Mouse (Mus musculus): Measurements from ENCODE around the gene Kcnq4. TPM values are rescaled to one million over a fixed set of nuclear protein-coding genes. Genes with fewer than 3 reads are reported as not detected.

The Kcnq4 gene
- total RNA-seq, 1 experiment = 0.45 TPM

DNA sequence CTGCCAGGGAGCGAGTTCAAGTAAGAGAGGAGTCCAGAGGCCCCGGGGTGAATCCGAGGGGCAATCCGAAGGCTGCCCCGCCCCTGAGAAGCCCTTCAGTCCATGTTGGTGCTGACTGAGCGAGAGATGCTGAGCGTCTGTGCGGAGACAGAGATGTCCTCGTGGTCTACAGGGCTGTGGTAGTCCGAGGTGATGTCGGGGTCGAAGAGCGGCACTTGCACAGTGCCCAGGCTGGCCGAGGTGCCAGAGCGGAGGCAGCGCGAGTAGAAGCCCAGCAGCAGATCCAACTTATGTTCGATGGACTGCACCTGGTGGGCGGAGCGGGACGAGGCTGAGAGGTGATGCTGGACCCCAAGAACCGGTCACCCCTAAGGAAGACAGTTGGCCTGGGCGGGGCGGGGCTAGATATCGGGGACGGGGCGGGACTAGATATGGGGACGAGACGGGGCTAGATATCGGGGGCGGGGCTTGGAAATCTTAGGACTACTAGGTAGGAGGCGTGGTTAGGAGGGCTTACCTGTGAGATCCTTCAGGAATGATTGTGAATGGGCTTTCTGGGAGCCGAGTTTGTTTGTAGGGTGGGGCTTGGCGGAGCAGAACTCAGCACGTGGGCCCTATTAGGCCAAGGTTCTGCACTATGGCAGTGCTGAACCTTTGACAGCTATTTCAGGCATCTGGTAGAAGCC is 50.5 kb downstream of the Kcnq4 start:
- peak; percentile 25 for DNase-seq (ENCODE audit: low read depth, low spot score)
- Histone ChIP-seq H3K27ac (ENCODE audit: insufficient read depth, low read depth, low read length, poor library complexity, severe bottlenecking) (no peak overlapping the region), H3K9me3 (ENCODE audit: control insufficient read depth, insufficient read depth, low read depth, low read length) (no peaks in the 10 kb centered on the region), H3K4me1 (ENCODE audit: control insufficient read depth in 2 of 2, insufficient read depth in 2 of 2, low read length in 2 of 2, poor library complexity in 1 of 2) (peaks cover 0 to 8% of the 10 kb centered on the region in 2 experiments; a peak in 2 of 4 replicates), H3K4me3 (ENCODE audit: insufficient read depth in 1 of 2, low read depth in 1 of 2, low read length in 2 of 2, poor library complexity in 1 of 2, severe bottlenecking in 1 of 2) (peak overlapping the region; percentile 57 to 66), H3K9ac (ENCODE audit: insufficient read depth, low read depth, low read length, poor library complexity, severe bottlenecking) (peak overlapping the region; percentile 42; the same call in 1 of the 2 replicates), H3K36me3 (ENCODE audit: control insufficient read depth, insufficient read depth, low read length, poor library complexity, severe bottlenecking) (no peaks in the 10 kb centered on the region)
- in situ Hi-C loops (cut with MboI; ENCODE audit: low sequenced_read_pairs in 2 of 2, unreplicated experiment in 2 of 2) = no loop called here
- TF ChIP-seq ZNF384 (IDR thresholded peaks at IDR 0.05; ENCODE audit: low read depth, low read length) (no peak), MAFK (IDR thresholded peaks at IDR 0.05; ENCODE audit: insufficient read depth, low read depth, low read length) (no peak), HCFC1 (IDR thresholded peaks at IDR 0.05; ENCODE audit: borderline replicate concordance, insufficient read depth, low read length) (no peak), CHD2 (IDR thresholded peaks at IDR 0.05; ENCODE audit: low read depth, low read length) (no peak), ZC3H11A (IDR thresholded peaks at IDR 0.05; ENCODE audit: borderline replicate concordance, low read depth, low read length) (no peak)

DNA sequence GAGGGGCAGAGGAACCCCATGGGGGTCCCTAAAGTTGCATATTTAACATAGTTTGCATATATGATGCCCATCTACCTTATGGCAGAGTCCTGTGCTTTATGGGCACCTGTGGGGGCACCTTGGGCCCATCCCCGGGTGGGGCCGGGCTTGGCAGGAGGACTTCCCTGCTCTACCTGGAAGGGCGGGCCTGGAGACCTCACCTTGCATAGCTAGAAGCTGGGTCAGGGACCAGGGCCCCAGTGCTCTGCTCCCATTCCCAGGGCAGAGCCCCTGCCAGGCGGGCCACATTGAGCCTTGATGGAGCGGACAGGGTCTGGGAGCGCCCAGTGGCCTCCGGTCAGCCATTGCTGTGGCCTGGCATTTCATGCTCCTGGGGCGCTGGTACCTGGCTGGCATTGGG is 51.1 kb downstream of the Kcnq4 start:
- Histone ChIP-seq H3K27ac (ENCODE audit: insufficient read depth, low read depth, low read length, poor library complexity, severe bottlenecking) (no peak overlapping the region), H3K4me1 (ENCODE audit: control insufficient read depth in 2 of 2, insufficient read depth in 2 of 2, low read length in 2 of 2, poor library complexity in 1 of 2) (peaks cover 0 to 8% of the 10 kb centered on the region in 2 experiments; a peak in 2 of 4 replicates), H3K9me3 (ENCODE audit: control insufficient read depth, insufficient read depth, low read depth, low read length) (no peaks in the 10 kb centered on the region), H3K9ac (ENCODE audit: insufficient read depth, low read depth, low read length, poor library complexity, severe bottlenecking) (peak overlapping the region; percentile 42; the same call in 1 of the 2 replicates), H3K4me3 (ENCODE audit: insufficient read depth in 1 of 2, low read depth in 1 of 2, low read length in 2 of 2, poor library complexity in 1 of 2, severe bottlenecking in 1 of 2) (peak overlapping the region; percentile 57 to 66), H3K36me3 (ENCODE audit: control insufficient read depth, insufficient read depth, low read length, poor library complexity, severe bottlenecking) (no peaks in the 10 kb centered on the region)
- in situ Hi-C loops (cut with MboI; ENCODE audit: low sequenced_read_pairs in 2 of 2, unreplicated experiment in 2 of 2) = no loop called here
- DNase-seq (ENCODE audit: low read depth, low spot score) = no peak
- TF ChIP-seq ZNF384 (IDR thresholded peaks at IDR 0.05; ENCODE audit: low read depth, low read length) (no peak), ZC3H11A (IDR thresholded peaks at IDR 0.05; ENCODE audit: borderline replicate concordance, low read depth, low read length) (no peak), CHD2 (IDR thresholded peaks at IDR 0.05; ENCODE audit: low read depth, low read length) (no peak), MAFK (IDR thresholded peaks at IDR 0.05; ENCODE audit: insufficient read depth, low read depth, low read length) (no peak), HCFC1 (IDR thresholded peaks at IDR 0.05; ENCODE audit: borderline replicate concordance, insufficient read depth, low read length) (no peak)

DNA sequence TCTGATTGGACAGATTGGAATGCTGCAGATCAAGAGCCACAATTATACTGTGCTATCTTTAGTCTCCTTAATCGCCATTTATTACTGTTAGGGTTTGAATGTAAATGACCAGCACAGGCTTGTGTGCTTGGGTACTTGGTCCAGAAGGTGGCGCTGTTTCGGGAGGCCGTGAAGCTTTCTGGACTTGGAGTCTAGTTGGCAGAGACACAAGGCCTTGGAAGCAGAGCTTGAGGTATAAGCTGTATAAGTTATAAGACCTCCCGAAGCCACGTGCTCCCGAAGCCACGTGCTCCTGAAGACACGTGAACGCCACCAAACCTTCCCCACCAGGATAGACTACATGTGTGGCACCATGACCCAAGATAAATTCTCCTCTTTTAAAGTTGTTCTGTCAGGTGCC is 55.7 kb downstream of the Kcnq4 start:
- in situ Hi-C loops (cut with MboI; ENCODE audit: low sequenced_read_pairs in 2 of 2, unreplicated experiment in 2 of 2) = no loop called here
- peak; percentile 66 for DNase-seq (ENCODE audit: low read depth, low spot score)
- TF ChIP-seq CHD2 (IDR thresholded peaks at IDR 0.05; ENCODE audit: low read depth, low read length) = no peak
- 0 out of 2 replicates have a peak, but pooled peaks have one; percentile 36 for TF ChIP-seq ZC3H11A (IDR thresholded peaks at IDR 0.05; ENCODE audit: borderline replicate concordance, low read depth, low read length)

DNA sequence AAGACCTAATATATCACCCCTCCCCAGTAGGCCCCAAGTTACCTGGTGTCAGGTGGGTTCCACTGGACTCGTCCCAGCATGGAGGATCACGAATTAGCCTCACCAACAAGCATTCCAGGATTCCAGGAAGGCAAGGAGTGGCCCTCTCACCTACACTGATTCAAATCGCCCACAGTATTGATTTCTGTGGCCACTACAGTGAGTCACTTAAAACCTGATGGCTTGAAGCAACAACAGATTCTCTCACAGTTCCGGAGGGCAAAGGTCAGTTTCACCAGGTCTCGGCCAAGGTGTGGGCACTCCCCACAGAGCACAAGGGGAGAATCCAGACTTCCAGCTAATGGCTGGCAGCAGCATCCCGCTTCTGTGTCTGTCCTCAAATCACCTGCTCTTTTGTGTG is 59.1 kb downstream of the Kcnq4 start:
- in situ Hi-C loops (cut with MboI; ENCODE audit: low sequenced_read_pairs in 2 of 2, unreplicated experiment in 2 of 2) = no loop called here
- no peaks in the 10 kb centered on the region for H3K36me3 ChIP-seq (ENCODE audit: control insufficient read depth, insufficient read depth, low read length, poor library complexity, severe bottlenecking)
- DNase-seq (ENCODE audit: low read depth, low spot score) = no peak
- H3K9ac ChIP-seq (ENCODE audit: insufficient read depth, low read depth, low read length, poor library complexity, severe bottlenecking) = no peak overlapping the region
- no peak for TF ChIP-seq ZC3H11A (IDR thresholded peaks at IDR 0.05; ENCODE audit: borderline replicate concordance, low read depth, low read length)
- TF ChIP-seq CHD2 (IDR thresholded peaks at IDR 0.05; ENCODE audit: low read depth, low read length) = no peak
- no peak for TF ChIP-seq MAFK (IDR thresholded peaks at IDR 0.05; ENCODE audit: insufficient read depth, low read depth, low read length)
- TF ChIP-seq ZNF384 (IDR thresholded peaks at IDR 0.05; ENCODE audit: low read depth, low read length) = no peak
- TF ChIP-seq HCFC1 (IDR thresholded peaks at IDR 0.05; ENCODE audit: borderline replicate concordance, insufficient read depth, low read length) = no peak
- H3K9me3 ChIP-seq (ENCODE audit: control insufficient read depth, insufficient read depth, low read depth, low read length) = no peaks in the 10 kb centered on the region
- H3K4me1 ChIP-seq (ENCODE audit: control insufficient read depth in 2 of 2, insufficient read depth in 2 of 2, low read length in 2 of 2, poor library complexity in 1 of 2) = no peaks in the 10 kb centered on the region
- H3K27ac ChIP-seq (ENCODE audit: insufficient read depth, low read depth, low read length, poor library complexity, severe bottlenecking) = no peak overlapping the region
- no peak overlapping the region for H3K4me3 ChIP-seq (ENCODE audit: insufficient read depth in 1 of 2, low read depth in 1 of 2, low read length in 2 of 2, poor library complexity in 1 of 2, severe bottlenecking in 1 of 2)

More for the DNA sequence above, 55.7 kb downstream of the Kcnq4 start:
- no peak overlapping the region for H3K4me3 ChIP-seq (ENCODE audit: insufficient read depth in 1 of 2, low read depth in 1 of 2, low read length in 2 of 2, poor library complexity in 1 of 2, severe bottlenecking in 1 of 2)
- no peaks in the 10 kb centered on the region for H3K9me3 ChIP-seq (ENCODE audit: control insufficient read depth, insufficient read depth, low read depth, low read length)
- H3K36me3 ChIP-seq (ENCODE audit: control insufficient read depth, insufficient read depth, low read length, poor library complexity, severe bottlenecking) = no peaks in the 10 kb centered on the region
- H3K27ac ChIP-seq (ENCODE audit: insufficient read depth, low read depth, low read length, poor library complexity, severe bottlenecking) = no peak overlapping the region
- H3K4me1 ChIP-seq (ENCODE audit: control insufficient read depth in 2 of 2, insufficient read depth in 2 of 2, low read length in 2 of 2, poor library complexity in 1 of 2) = peaks cover 0 to 5% of the 10 kb centered on the region in 2 experiments; a peak in 2 of 4 replicates
- no peak overlapping the region for H3K9ac ChIP-seq (ENCODE audit: insufficient read depth, low read depth, low read length, poor library complexity, severe bottlenecking)

Data from ES-E14 (cell line).